Mouse (Mus musculus) kidney, embryonic 15.5 days (tissue): Measurements from ENCODE around the gene Yju2. TPM values are rescaled to one million over a fixed set of nuclear protein-coding genes. Genes with fewer than 3 reads are reported as not detected.
A peak's percentile ranks its signal among the peaks of the same experiment; 100 is the strongest.

ENCODE experiments used
- ATAC-seq: fragments of 200-750 bp; cut with Nextera tagmentation; replicated peaks from 2 replicates; pipeline ENCODE4 v1.8.0; 2017; ENCODE audit warnings: moderate TSS enrichment; ENCODE audit not compliant: low FRiP score
- H3K27ac ChIP-seq: fragments of 300-500 bp; sonication (generic); 2 replicates; pipeline ENCODE4 v1.5.1; 2015; ENCODE audit warnings: mild to moderate bottlenecking, inconsistent platforms
- H3K27me3 ChIP-seq: fragments of 300-500 bp; sonication (generic); 2 replicates; pipeline ENCODE4 v1.6.1; 2015; ENCODE audit warnings: inconsistent platforms
- H3K36me3 ChIP-seq: fragments of 300-500 bp; sonication (generic); 2 replicates; pipeline ENCODE4 v1.6.1; 2015; ENCODE audit warnings: inconsistent platforms
- H3K4me1 ChIP-seq: fragments of 300-500 bp; sonication (generic); 2 replicates; pipeline ENCODE4 v1.6.1; 2015; ENCODE audit warnings: inconsistent platforms
- H3K4me2 ChIP-seq: fragments of 300-500 bp; sonication (generic); 2 replicates; pipeline ENCODE4 v1.6.1; 2015; ENCODE audit warnings: moderate library complexity, mild to moderate bottlenecking, inconsistent platforms
- H3K4me3 ChIP-seq: fragments of 300-500 bp; sonication (generic); replicated peaks from 2 replicates; pipeline ENCODE4 v1.5.1; 2015; ENCODE audit warnings: mild to moderate bottlenecking, inconsistent platforms
- H3K9ac ChIP-seq: fragments of 300-500 bp; sonication (generic); 2 replicates; pipeline ENCODE4 v1.6.1; 2015; ENCODE audit warnings: mild to moderate bottlenecking, inconsistent platforms
- H3K9me3 ChIP-seq: fragments of 300-500 bp; sonication (generic); replicated peaks from 2 replicates; pipeline ENCODE4 v1.6.1; 2016; ENCODE audit warnings: inconsistent platforms
- WGBS: fragments of 180-500 bp; shearing (Covaris S2); methylation state at CpG from one replicate; pipeline ENCODE4 v1.1.7; 2015; ENCODE audit warnings: mixed read lengths; 5-methylcytosine and 5-hydroxymethylcytosine counted together
- polyA plus RNA-seq: library from polyadenylated mRNA; unstranded; fragments of >200 nt; fragmentation: Nextera tagmentation; extraction: Ambion mirVana; gene quantifications from 2 replicates; pipeline ENCODE4 v1.2.1, GENCODE M21; 2015

Gene Yju2
- polyA plus RNA-seq, 1 experiment from 2014 or later = 27.5 TPM

- Histone ChIP-seq H3K36me3 (no peaks in the 10 kb centered on the region), H3K4me2 (no peak within 1 kb of the TSS), H3K27ac (no peak within 1 kb of the TSS), H3K9me3 (no peaks in the 10 kb centered on the region), H3K9ac (no peak within 1 kb of the TSS), H3K4me1 (peaks cover 17% of the 10 kb centered on the region), H3K4me3 (no peak within 1 kb of the TSS), H3K27me3 (peaks cover 21% of the 10 kb centered on the region)
- WGBS = 70% methylated on average over 6 of the region's 6 CpGs
- no peak for ATAC-seq
Observed at GRCm38 (mm10) chr17:55952447-55953027, 6.4 kb upstream of the Yju2 start, which contains the start of gene Ebi3. Ebi3 (plus strand) TSS chr17:55952640.

GRCm38 (mm10) chr17:55953751-55954150 lies 5.1 kb upstream of the Yju2 start:
- whole genome bisulfite sequencing = 81% methylated on average over 6 of the region's 6 CpGs
- Histone ChIP-seq H3K4me3 (no peak overlapping the region), H3K27me3 (peaks cover 21% of the 10 kb centered on the region), H3K9ac (no peak overlapping the region), H3K36me3 (no peaks in the 10 kb centered on the region), H3K27ac (no peak overlapping the region), H3K4me1 (peaks cover 27% of the 10 kb centered on the region), H3K9me3 (no peaks in the 10 kb centered on the region), H3K4me2 (no peak overlapping the region)
- no peak for ATAC-seq

- Histone ChIP-seq H3K36me3 (no peaks in the 10 kb centered on the region), H3K9ac (no peak overlapping the region), H3K9me3 (no peaks in the 10 kb centered on the region), H3K4me1 (peaks cover 27% of the 10 kb centered on the region), H3K27ac (no peak overlapping the region), H3K4me3 (no peak overlapping the region), H3K27me3 (peaks cover 21% of the 10 kb centered on the region), H3K4me2 (no peak overlapping the region)
- no peak for ATAC-seq
- WGBS = 34% methylated on average over 16 of the region's 16 CpGs
Observed at GRCm38 (mm10) chr17:55954229-55954628, 4.7 kb upstream of the Yju2 start.

GRCm38 (mm10) chr17:55956129-55956528 lies 2.8 kb upstream of the Yju2 start:
- Histone ChIP-seq H3K4me1 (peaks cover 36% of the 10 kb centered on the region), H3K27me3 (peaks cover 21% of the 10 kb centered on the region), H3K4me2 (peak overlapping the region; percentile 86), H3K27ac (peak overlapping the region; percentile 50), H3K9ac (peak overlapping the region; percentile 21; the same call in 1 of the 2 replicates), H3K9me3 (no peaks in the 10 kb centered on the region), H3K4me3 (peak overlapping the region; percentile 53), H3K36me3 (peaks cover 9% of the 10 kb centered on the region)
- WGBS = 2% methylated on average over 26 of the region's 26 CpGs
- ATAC-seq = peak; percentile 44

- Histone ChIP-seq H3K4me2 (peak overlapping the region; percentile 86), H3K27ac (peak overlapping the region; percentile 50), H3K36me3 (peaks cover 13% of the 10 kb centered on the region), H3K27me3 (peaks cover 21% of the 10 kb centered on the region), H3K9me3 (no peaks in the 10 kb centered on the region), H3K4me3 (peak overlapping the region; percentile 53), H3K9ac (peak overlapping the region; percentile 21; the same call in 1 of the 2 replicates), H3K4me1 (peaks cover 36% of the 10 kb centered on the region)
- ATAC-seq = no peak
- WGBS = 35% methylated on average over 6 of the region's 6 CpGs
Observed at GRCm38 (mm10) chr17:55956591-55956990, 2.3 kb upstream of the Yju2 start.

- Histone ChIP-seq H3K27ac (no peak overlapping the region; the same call in 1 of the 2 replicates), H3K4me2 (peak overlapping the region; percentile 86; the same call in 1 of the 2 replicates), H3K27me3 (peaks cover 21% of the 10 kb centered on the region), H3K36me3 (peaks cover 18% of the 10 kb centered on the region), H3K9ac (no peak overlapping the region), H3K4me1 (peaks cover 36% of the 10 kb centered on the region), H3K9me3 (no peaks in the 10 kb centered on the region), H3K4me3 (no peak overlapping the region)
- WGBS = 12% methylated on average over 9 of the region's 9 CpGs
- ATAC-seq = 0 out of 2 replicates have a peak, but pooled peaks have one; percentile 28
Observed at GRCm38 (mm10) chr17:55957168-55957567, 1.7 kb upstream of the Yju2 start.

GRCm38 (mm10) chr17:55957726-55958583 lies 944 bp upstream of the Yju2 start:
- peak overlapping the region; percentile 46 for H3K9ac ChIP-seq
- WGBS = 70% methylated on average over 13 of the region's 13 CpGs

GRCm38 (mm10) chr17:55958584-55958886 lies 364 bp upstream of the Yju2 start:
- Histone ChIP-seq H3K4me2 (peak overlapping the region; percentile 68), H3K27ac (peak overlapping the region; percentile 98), H3K9ac (peak overlapping the region; percentile 46), H3K9me3 (no peaks in the 10 kb centered on the region), H3K4me1 (peaks cover 36% of the 10 kb centered on the region), H3K4me3 (peak overlapping the region; percentile 59), H3K36me3 (peaks cover 30% of the 10 kb centered on the region), H3K27me3 (peaks cover 21% of the 10 kb centered on the region)
- ATAC-seq = no peak
- 24% methylated on average over 2 of the region's 2 CpGs for WGBS

More at GRCm38 (mm10) chr17:55957726-55958583, 944 bp upstream of the Yju2 start:
- Histone ChIP-seq H3K27ac (peak overlapping the region; percentile 98), H3K9me3 (no peaks in the 10 kb centered on the region), H3K4me1 (peaks cover 36% of the 10 kb centered on the region), H3K4me2 (peak overlapping the region; percentile 68), H3K4me3 (peak overlapping the region; percentile 59), H3K36me3 (peaks cover 24% of the 10 kb centered on the region), H3K27me3 (peaks cover 21% of the 10 kb centered on the region)
- ATAC-seq = no peak

GRCm38 (mm10) chr17:55959946-55960740 lies 1.2 kb downstream of the Yju2 start:
- WGBS = 73% methylated on average over 10 of the region's 10 CpGs
- ATAC-seq = no peak

GRCm38 (mm10) chr17:55960791-55961190 lies 1.9 kb downstream of the Yju2 start:
- ATAC-seq = no peak
- H3K4me1 ChIP-seq = peaks cover 39% of the 10 kb centered on the region
- H3K36me3 ChIP-seq = peaks cover 52% of the 10 kb centered on the region
- H3K27ac ChIP-seq = no peak overlapping the region
- H3K9ac ChIP-seq = no peak overlapping the region
- H3K9me3 ChIP-seq = no peaks in the 10 kb centered on the region
- H3K27me3 ChIP-seq = 0 out of 2 replicates have a peak, but pooled peaks cover 2% of the 10 kb centered on the region
- H3K4me2 ChIP-seq = no peak overlapping the region
- no peak overlapping the region for H3K4me3 ChIP-seq

More at GRCm38 (mm10) chr17:55959946-55960740, 1.2 kb downstream of the Yju2 start:
- H3K36me3 ChIP-seq = peaks cover 46% of the 10 kb centered on the region
- H3K9me3 ChIP-seq = no peaks in the 10 kb centered on the region
- peak overlapping the region; percentile 59 for H3K4me3 ChIP-seq
- H3K27me3 ChIP-seq = peaks cover 7% of the 10 kb centered on the region; the same call in 1 of the 2 replicates
- H3K4me1 ChIP-seq = peaks cover 38% of the 10 kb centered on the region
- peak overlapping the region; percentile 98 for H3K27ac ChIP-seq
- H3K9ac ChIP-seq = peak overlapping the region; percentile 46
- H3K4me2 ChIP-seq = peak overlapping the region; percentile 68

GRCm38 (mm10) chr17:55961631-55962030 lies 2.7 kb downstream of the Yju2 start:
- ATAC-seq = no peak
- Histone ChIP-seq H3K9ac (no peak overlapping the region), H3K4me2 (no peak overlapping the region), H3K4me3 (no peak overlapping the region), H3K4me1 (peaks cover 31% of the 10 kb centered on the region), H3K27me3 (no peaks in the 10 kb centered on the region), H3K9me3 (no peaks in the 10 kb centered on the region), H3K27ac (no peak overlapping the region), H3K36me3 (peaks cover 60% of the 10 kb centered on the region)
- 96% methylated on average over 7 of the region's 7 CpGs for WGBS
